Mouse (Mus musculus) liver, embryonic 16.5 days (tissue): Measurements from ENCODE around the gene Iffo2. TPM values are rescaled to one million over a fixed set of nuclear protein-coding genes. Genes with fewer than 3 reads are reported as not detected.

ENCODE experiments used
- ATAC-seq: fragments of 200-750 bp; cut with Nextera tagmentation; 2 replicates; pipeline ENCODE4 v1.8.0; 2017; ENCODE audit warnings: low read depth, mild to moderate bottlenecking, moderate number of reproducible peaks, moderate library complexity
- H3K27ac ChIP-seq: fragments of 300-500 bp; sonication (generic); 2 replicates; pipeline ENCODE4 v1.5.1; 2014; ENCODE audit warnings: mild to moderate bottlenecking, low read length
- H3K27me3 ChIP-seq: fragments of 300-500 bp; sonication (generic); 2 replicates; pipeline ENCODE4 v1.6.1; 2014; ENCODE audit warnings: low read depth, low read length, mixed read lengths; ENCODE audit not compliant: control insufficient read depth, insufficient read depth
- H3K36me3 ChIP-seq: fragments of 300-500 bp; sonication (generic); 2 replicates; pipeline ENCODE4 v1.6.1; 2014; ENCODE audit warnings: mild to moderate bottlenecking; ENCODE audit not compliant: control insufficient read depth, insufficient read depth
- H3K4me1 ChIP-seq: fragments of 300-500 bp; sonication (generic); 2 replicates; pipeline ENCODE4 v1.6.1; 2014; ENCODE audit warnings: low read depth, low read length, mixed read lengths; ENCODE audit not compliant: control insufficient read depth
- H3K4me2 ChIP-seq: fragments of 300-500 bp; sonication (generic); 2 replicates; pipeline ENCODE4 v1.6.1; 2014; ENCODE audit warnings: low read depth, low read length, mixed read lengths
- H3K4me3 ChIP-seq: fragments of 300-500 bp; sonication (generic); 2 replicates; pipeline ENCODE4 v1.5.1; 2014; ENCODE audit warnings: low read depth, mild to moderate bottlenecking, low read length
- H3K9ac ChIP-seq: fragments of 300-500 bp; sonication (generic); 2 replicates; pipeline ENCODE4 v1.6.1; 2014; ENCODE audit warnings: low read depth, low read length
- H3K9me3 ChIP-seq: fragments of 300-500 bp; sonication (generic); replicated peaks from 2 replicates; pipeline ENCODE4 v1.6.1; 2016; ENCODE audit warnings: low read length; ENCODE audit not compliant: control insufficient read depth
- WGBS: fragments of 180-500 bp; shearing (Covaris S2); extraction: QIAGEN DNeasy Blood & Tissue Kit; methylation state at CpG from one replicate; pipeline ENCODE4 v1.1.7; 2014; ENCODE audit not compliant: insufficient replicate concordance; 5-methylcytosine and 5-hydroxymethylcytosine counted together
- microRNA-seq: library from miRNA; unstranded; fragments of <30 nt; microRNA quantifications from one replicate; pipeline ENCODE4, GENCODE M21; 2016
- polyA plus RNA-seq: library from polyadenylated mRNA; unstranded; fragments of >200 nt; fragmentation: Nextera tagmentation; extraction: Ambion mirVana; gene quantifications from 2 replicates; pipeline ENCODE4 v1.2.1, GENCODE M21; 2015

Gene Iffo2
- polyA plus RNA-seq, 1 experiment from 2014 or later: 0.66 TPM

- WGBS: 10% methylated on average over 6 of the region's 6 CpGs
- ATAC-seq: no peak
- no peak overlapping the region for H3K4me3 ChIP-seq
Observed at GRCm38 (mm10) chr4:139669847-139670246, 139.5 kb downstream of the Iffo2 start.

More at GRCm38 (mm10) chr4:139669847-139670246, 139.5 kb downstream of the Iffo2 start:
- no peak overlapping the region for H3K27ac ChIP-seq
- no peaks in the 10 kb centered on the region for H3K9me3 ChIP-seq
- H3K36me3 ChIP-seq: no peaks in the 10 kb centered on the region
- H3K27me3 ChIP-seq: no peaks in the 10 kb centered on the region
- no peaks in the 10 kb centered on the region for H3K4me1 ChIP-seq
- H3K4me2 ChIP-seq: no peak overlapping the region
- H3K9ac ChIP-seq: no peak overlapping the region

Small RNAs within 50 kb of the gene (microRNA-seq; reads per million reads assigned to microRNA genes)
- gene Gm25571: not detected
- gene Mir7020: not detected

Other genes with a start within 250 kb of the Iffo2 start
- gene Pqlc2, start 219.8 kb upstream of the Iffo2 start, polyA plus RNA-seq: 14.1 and 14.4 TPM in 2 replicates
- gene Akr7a5, start 219.8 kb upstream of the Iffo2 start, polyA plus RNA-seq: 58.1 and 74.1 TPM in 2 replicates
- 62.5 and 65.7 TPM in 2 replicates for gene Mrto4, start 178.0 kb upstream of the Iffo2 start, polyA plus RNA-seq
- gene Emc1, start 178.0 kb upstream of the Iffo2 start, polyA plus RNA-seq: 12.8 and 13.2 TPM in 2 replicates
- 35.0 and 42.9 TPM in 2 replicates for gene Ubr4, start 177.9 kb upstream of the Iffo2 start, polyA plus RNA-seq
- 0.02 TPM in 1 of 2 replicates, not detected in the other for gene Gm21969, start 72.6 kb downstream of the Iffo2 start, polyA plus RNA-seq
- gene Aldh4a1, start 92.3 kb downstream of the Iffo2 start, polyA plus RNA-seq: 97.4 and 110 TPM in 2 replicates
- not detected in 2 replicates for gene Tas1r2, start 123.0 kb downstream of the Iffo2 start, polyA plus RNA-seq